8 mouse cellular contexts compared by ENCODE assay signal in genomic region chr19:5195417-5196035, GRCm38 (mm10).
DNase-seq lines count a peak whose midpoint lies in the region; ATAC-seq and TF ChIP-seq lines count a peak whose summit lies in the region.

No protein-coding gene starts in this region.

- H3K4me2 ChIP-seq in kidney, embryonic 14.5 days (replicated peaks; ENCODE audit: low read depth, low read length): no peak overlapping the region

- peak; percentile 37 for DNase-seq in kidney, adult 18-20 months
- DNase-seq in MEL (ENCODE audit: low read depth, low spot score): peak; percentile 85
- peak; percentile 76 for DNase-seq in c-Kit-positive CD71-positive TER-119-positive erythroid progenitor cells, embryonic 14.5 days (ENCODE audit: low spot score)
- peak; percentile 77 for DNase-seq in heart, adult 8-10 months (ENCODE audit: low spot score)
- DNase-seq in layer of hippocampus, adult 9-10 months (ENCODE audit: low spot score): peak; percentile 63
- DNase-seq in naive thymus-derived CD4-positive, alpha-beta T cell, adult 2 months (ENCODE audit: low read depth): peak; percentile 86
- no peak for DNase-seq in right cerebral cortex, postnatal 4 days

- no peak for TF ChIP-seq EP300 in MEL (IDR thresholded peaks at IDR 0.05; ENCODE audit: low read depth in 1 of 2, low read length in 2 of 2)

- TF ChIP-seq CTCF in MEL (IDR thresholded peaks at IDR 0.05 in 2 of 3, conservative IDR thresholded peaks at IDR 0.05 in 1 of 3; ENCODE audit: control insufficient read depth in 1 of 3, insufficient read depth in 1 of 3, low read depth in 2 of 3, low read length in 3 of 3, poor library complexity in 1 of 3, severe bottlenecking in 1 of 3): peak; percentile 30 to 70 (median 64)

- H3K4me1 ChIP-seq in kidney, embryonic 14.5 days (ENCODE audit: control insufficient read depth, insufficient read depth, low read length): peaks cover 3% of the 10 kb centered on the region; the same call in 1 of the 2 replicates
- peaks cover 7% of the 10 kb centered on the region in 2 experiments for H3K4me1 ChIP-seq in MEL (ENCODE audit: control insufficient read depth in 1 of 2, insufficient read depth in 2 of 2, low read length in 2 of 2)

- H3K9me3 ChIP-seq in kidney, embryonic 14.5 days (ENCODE audit: control insufficient read depth, low read length): no peaks in the 10 kb centered on the region
- H3K9me3 ChIP-seq in MEL (replicated peaks; ENCODE audit: insufficient read depth, low read length): no peaks in the 10 kb centered on the region

- H3K4me3 ChIP-seq in kidney, embryonic 14.5 days (ENCODE audit: low read length): no peak overlapping the region
- H3K4me3 ChIP-seq in MEL (ENCODE audit: control insufficient read depth in 1 of 2, insufficient read depth in 1 of 2, low read depth in 2 of 2, low read length in 2 of 2): no peak overlapping the region

- no peak for ATAC-seq in kidney, embryonic 14.5 days (ENCODE audit: low FRiP score, low TSS enrichment)

- H3K27ac ChIP-seq in kidney, embryonic 14.5 days (ENCODE audit: low read depth, low read length): no peak overlapping the region
- no peak overlapping the region for H3K27ac ChIP-seq in MEL (ENCODE audit: control insufficient read depth, low read depth, low read length)

- 55% methylated on average over 7 of the region's 7 CpGs for WGBS in kidney, embryonic 14.5 days

- H3K27me3 ChIP-seq in kidney, embryonic 14.5 days (ENCODE audit: control insufficient read depth, insufficient read depth, low read length): no peaks in the 10 kb centered on the region
- H3K27me3 ChIP-seq in MEL (ENCODE audit: control insufficient read depth in 1 of 2, insufficient read depth in 2 of 2, low read length in 2 of 2): no peaks in the 10 kb centered on the region

- H3K36me3 ChIP-seq in kidney, embryonic 14.5 days (ENCODE audit: control insufficient read depth, insufficient read depth, low read length): no peaks in the 10 kb centered on the region
- peaks cover 0 to 15% of the 10 kb centered on the region in 2 experiments; a peak in 2 of 4 replicates for H3K36me3 ChIP-seq in MEL (ENCODE audit: control insufficient read depth in 1 of 2, insufficient read depth in 2 of 2, low read length in 2 of 2)

- no peak overlapping the region for H3K9ac ChIP-seq in kidney, embryonic 14.5 days (ENCODE audit: low read depth, low read length)
- no peak overlapping the region for H3K9ac ChIP-seq in MEL (ENCODE audit: control insufficient read depth, low read depth, low read length, poor library complexity, severe bottlenecking)

- TF ChIP-seq RAD21 in MEL (IDR thresholded peaks at IDR 0.05; ENCODE audit: low read depth, low read length): peak; percentile 48

- no peaks in the 10 kb centered on the region for H3K79me2 ChIP-seq in MEL (ENCODE audit: control insufficient read depth, insufficient read depth, low read length, poor library complexity)

- no peak for TF ChIP-seq POLR2A in MEL (IDR thresholded peaks at IDR 0.05; ENCODE audit: control insufficient read depth in 1 of 2, insufficient read depth in 1 of 2, low read depth in 1 of 2, low read length in 2 of 2, poor library complexity in 1 of 2)

TF ChIP-seq in MEL, 35 proteins besides CTCF, POLR2A, EP300 and RAD21:
- TF ChIP-seq ETS1 (IDR thresholded peaks at IDR 0.05; ENCODE audit: low read depth, low read length) (0 out of 2 replicates have a peak, but pooled peaks have one; percentile 14), ZMIZ1 (IDR thresholded peaks at IDR 0.05; ENCODE audit: low read depth, low read length) (no peak), GATA1 (IDR thresholded peaks at IDR 0.05; ENCODE audit: low read depth, low read length) (peak; percentile 81), MXI1 (IDR thresholded peaks at IDR 0.05; ENCODE audit: low read depth, low read length) (no peak), BHLHE40 (IDR thresholded peaks at IDR 0.05; ENCODE audit: borderline replicate concordance, low read depth, low read length) (no peak), NELFE (IDR thresholded peaks at IDR 0.05; ENCODE audit: low read depth, low read length) (no peak), SMC3 (IDR thresholded peaks at IDR 0.05; ENCODE audit: low read depth, low read length) (peak; percentile 54), ELF1 (IDR thresholded peaks at IDR 0.05; ENCODE audit: low read depth, low read length) (no peak), E2F4 (IDR thresholded peaks at IDR 0.05; ENCODE audit: borderline replicate concordance, low read depth, low read length) (no peak), ZC3H11A (IDR thresholded peaks at IDR 0.05; ENCODE audit: low read depth, low read length) (no peak; the same call in 1 of the 2 replicates), MYB (IDR thresholded peaks at IDR 0.05; ENCODE audit: low read depth, low read length) (no peak), HCFC1 (IDR thresholded peaks at IDR 0.05; ENCODE audit: low read depth, low read length) (no peak), UBTF (IDR thresholded peaks at IDR 0.05; ENCODE audit: borderline replicate concordance, insufficient read depth, low read depth, low read length) (no peak)
TF ChIP-seq in MEL: peak in this region for 3.
